Mouse (Mus musculus): ENCODE measurements around the gene Slc5a5. TPM values are rescaled to one million over a fixed set of nuclear protein-coding genes. Genes with fewer than 3 reads are reported as not detected.
A peak's percentile ranks its signal among the peaks of the same experiment; 100 is the strongest.

The Slc5a5 gene
- polyA plus RNA-seq, 1 experiment from 2014 or later = 1.9 TPM

DNA sequence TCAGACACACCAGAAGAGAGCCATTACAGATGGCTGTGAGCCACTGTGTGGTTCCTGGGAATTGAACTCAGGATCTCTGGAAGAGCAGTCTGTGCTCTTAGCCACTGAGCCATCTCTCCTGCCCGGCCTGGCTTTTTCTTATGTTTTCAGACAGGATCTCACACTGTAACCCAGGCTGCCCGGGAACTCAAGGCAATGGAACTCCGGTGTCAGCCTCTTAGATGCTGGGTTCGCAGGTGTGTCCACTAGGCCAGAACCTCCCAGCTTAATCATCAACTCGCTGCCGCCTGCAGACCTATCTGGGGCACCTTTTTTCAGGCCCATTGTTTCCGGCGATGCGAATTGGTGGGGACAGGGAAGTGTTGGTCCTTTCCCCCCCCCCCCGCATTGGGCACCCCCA, 52.0 kb downstream of the Slc5a5 start:
- no peaks in the 10 kb centered on the region for H3K27me3 ChIP-seq (ENCODE audit: control insufficient read depth, insufficient read depth, low read depth, low read length)
- H3K4me1 ChIP-seq (ENCODE audit: control insufficient read depth, insufficient read depth, low read length) = peaks cover 8% of the 10 kb centered on the region
- no peaks in the 10 kb centered on the region for H3K9me3 ChIP-seq (replicated peaks; ENCODE audit: control insufficient read depth, low read length, poor library complexity, severe bottlenecking)
- H3K4me2 ChIP-seq (ENCODE audit: low read length) = no peak overlapping the region
- no peaks in the 10 kb centered on the region for H3K36me3 ChIP-seq (ENCODE audit: control insufficient read depth, insufficient read depth, low read length)
- no peak overlapping the region for H3K4me3 ChIP-seq (ENCODE audit: low read depth, low read length)
- 61% methylated on average over 10 of the region's 10 CpGs for WGBS
- no peak for ATAC-seq
- 0 out of 2 replicates have a peak overlapping the region, but pooled peaks have one; percentile 37 for H3K27ac ChIP-seq (ENCODE audit: low read length)
- H3K9ac ChIP-seq (ENCODE audit: low read depth, low read length) = no peak overlapping the region

DNA sequence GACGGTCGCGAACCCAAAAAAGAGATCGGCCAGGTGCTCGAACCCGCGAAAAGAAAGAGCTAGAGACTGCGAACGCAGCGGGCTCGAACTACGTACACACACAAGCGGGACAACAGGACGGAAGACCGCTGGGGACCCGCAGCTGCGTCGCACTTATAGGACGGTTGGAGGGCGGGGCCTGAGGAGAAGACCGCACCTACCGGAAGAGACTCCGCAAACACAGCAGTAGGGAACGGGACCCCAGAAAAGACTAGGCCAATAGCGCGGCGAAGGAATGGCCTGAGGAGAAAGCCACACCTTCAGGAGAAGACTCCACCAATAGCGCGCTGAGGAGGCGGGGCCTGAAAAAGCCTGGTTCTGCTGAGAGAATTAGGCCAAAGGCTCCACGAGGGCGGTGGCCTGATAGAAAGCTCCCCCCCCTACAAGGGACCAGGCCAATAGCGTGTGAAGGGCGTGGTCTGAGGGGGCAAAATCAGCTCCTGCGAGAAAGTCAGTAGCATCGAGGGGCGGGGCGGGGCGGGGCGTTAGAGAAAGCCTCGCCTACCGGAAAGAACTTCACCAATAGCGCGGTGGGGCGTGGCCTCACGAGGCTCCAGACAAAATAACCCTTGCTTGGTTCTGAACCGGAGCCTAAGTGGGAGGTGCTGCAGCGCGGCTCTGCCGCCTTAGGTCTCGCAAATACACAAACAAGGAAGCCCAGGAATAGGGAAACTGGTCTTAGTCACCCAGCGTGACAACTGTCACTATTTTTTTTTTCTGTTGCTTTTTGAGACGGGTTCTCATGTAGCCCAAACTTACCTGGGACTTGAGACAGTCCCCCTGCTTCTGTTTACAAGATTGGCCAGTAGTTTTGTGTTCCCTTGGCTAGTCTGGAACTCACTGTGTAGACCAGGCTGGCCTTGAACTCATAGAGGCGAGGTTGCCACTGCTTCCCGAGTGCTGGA, 52.9 kb downstream of the Slc5a5 start, which contains the start of gene Arrdc2:
TSS of gene Arrdc2 (minus strand) at position 313 of the 944 bp plus-strand sequence.
- H3K27ac ChIP-seq (ENCODE audit: low read length) = peak within 1 kb of the TSS; percentile 90
- H3K4me2 ChIP-seq (ENCODE audit: low read length) = peak within 1 kb of the TSS; percentile 81
- H3K4me1 ChIP-seq (ENCODE audit: control insufficient read depth, insufficient read depth, low read length) = peaks cover 8% of the 10 kb centered on the region
- peak within 1 kb of the TSS; percentile 74 for H3K9ac ChIP-seq (ENCODE audit: low read depth, low read length)
- H3K9me3 ChIP-seq (replicated peaks; ENCODE audit: control insufficient read depth, low read length, poor library complexity, severe bottlenecking) = no peaks in the 10 kb centered on the region
- no peaks in the 10 kb centered on the region for H3K27me3 ChIP-seq (ENCODE audit: control insufficient read depth, insufficient read depth, low read depth, low read length)
- peak; percentile 97 for ATAC-seq
- H3K36me3 ChIP-seq (ENCODE audit: control insufficient read depth, insufficient read depth, low read length) = peaks cover 3% of the 10 kb centered on the region; the same call in 1 of the 2 replicates
- 2% methylated on average over 55 of the region's 55 CpGs for WGBS
- peak within 1 kb of the TSS; percentile 69 for H3K4me3 ChIP-seq (ENCODE audit: low read depth, low read length)

DNA sequence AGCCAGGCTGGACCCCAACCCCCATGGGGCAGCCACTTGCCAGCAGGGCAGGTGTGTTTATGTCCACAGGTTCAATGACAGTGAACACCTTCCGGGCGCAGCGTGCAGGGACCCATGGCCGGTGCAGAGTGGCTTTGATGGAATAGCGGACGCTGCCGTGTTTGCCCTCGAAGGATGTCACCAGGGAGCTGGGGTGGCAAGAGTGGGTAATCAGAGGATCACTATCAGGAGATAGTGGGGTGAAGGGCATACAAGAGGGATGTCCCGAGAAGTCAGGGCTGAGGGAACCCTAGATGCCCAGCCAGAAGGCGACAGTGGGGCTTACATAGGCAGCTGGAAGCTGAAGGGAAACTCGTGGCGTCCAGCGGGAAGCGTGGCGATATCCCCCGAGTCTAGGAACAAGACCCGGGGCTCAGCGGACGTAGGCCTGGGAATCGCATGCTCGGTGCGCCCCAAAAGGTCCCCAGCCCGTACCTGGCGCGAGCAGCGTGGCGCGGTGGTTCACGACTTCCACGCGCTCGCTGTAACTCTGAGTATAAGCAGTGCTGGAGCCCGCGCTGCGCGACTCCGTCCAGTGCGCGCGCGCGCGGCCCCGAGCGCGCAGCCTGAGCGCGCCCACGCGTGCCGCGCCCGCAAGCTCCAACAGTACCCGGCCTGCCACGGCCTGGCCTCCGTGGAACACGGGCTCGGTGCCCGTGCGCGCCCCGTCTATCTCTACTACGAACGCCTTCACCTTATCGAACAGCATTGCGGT, 53.7 kb downstream of the Slc5a5 start:
- peaks cover 8% of the 10 kb centered on the region for H3K4me1 ChIP-seq (ENCODE audit: control insufficient read depth, insufficient read depth, low read length)
- 2% methylated on average over 66 of the region's 66 CpGs for WGBS
- peak; percentile 52 for ATAC-seq

DNA sequence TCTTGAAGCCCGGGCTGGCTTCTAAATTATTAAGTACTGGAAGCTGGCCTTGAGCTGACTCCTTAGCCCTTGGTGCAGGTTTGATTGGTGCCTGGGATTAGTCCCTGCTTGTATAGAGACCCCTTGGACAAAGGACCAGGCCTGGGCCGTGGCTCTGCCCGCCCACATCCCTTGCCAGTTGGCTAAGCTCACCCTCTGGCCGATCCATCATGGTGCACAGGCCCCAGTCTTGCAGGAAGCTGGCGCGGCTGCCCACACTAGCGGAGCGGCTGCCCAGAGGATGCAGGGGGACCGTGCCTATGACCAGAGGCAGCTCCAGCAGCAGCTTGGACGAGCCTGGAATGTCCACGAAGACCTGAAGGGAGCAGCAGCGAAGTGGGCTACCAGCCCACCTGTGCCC, 55.9 kb downstream of the Slc5a5 start:
- H3K9me3 ChIP-seq (replicated peaks; ENCODE audit: control insufficient read depth, low read length, poor library complexity, severe bottlenecking) = no peaks in the 10 kb centered on the region
- H3K9ac ChIP-seq (ENCODE audit: low read depth, low read length) = no peak overlapping the region
- H3K4me1 ChIP-seq (ENCODE audit: control insufficient read depth, insufficient read depth, low read length) = peaks cover 8% of the 10 kb centered on the region
- no peak overlapping the region for H3K4me3 ChIP-seq (ENCODE audit: low read depth, low read length)
- ATAC-seq = no peak
- peaks cover 3% of the 10 kb centered on the region; the same call in 1 of the 2 replicates for H3K36me3 ChIP-seq (ENCODE audit: control insufficient read depth, insufficient read depth, low read length)
- H3K27me3 ChIP-seq (ENCODE audit: control insufficient read depth, insufficient read depth, low read depth, low read length) = no peaks in the 10 kb centered on the region
- H3K27ac ChIP-seq (ENCODE audit: low read length) = no peak overlapping the region
- H3K4me2 ChIP-seq (ENCODE audit: low read length) = no peak overlapping the region
- 87% methylated on average over 12 of the region's 12 CpGs for WGBS

More for the DNA sequence above, 53.7 kb downstream of the Slc5a5 start:
- H3K4me3 ChIP-seq (ENCODE audit: low read depth, low read length) = peak overlapping the region; percentile 69
- H3K27ac ChIP-seq (ENCODE audit: low read length) = peak overlapping the region; percentile 90
- H3K36me3 ChIP-seq (ENCODE audit: control insufficient read depth, insufficient read depth, low read length) = peaks cover 3% of the 10 kb centered on the region; the same call in 1 of the 2 replicates
- no peaks in the 10 kb centered on the region for H3K27me3 ChIP-seq (ENCODE audit: control insufficient read depth, insufficient read depth, low read depth, low read length)
- H3K9ac ChIP-seq (ENCODE audit: low read depth, low read length) = peak overlapping the region; percentile 74
- peak overlapping the region; percentile 81 for H3K4me2 ChIP-seq (ENCODE audit: low read length)
- H3K9me3 ChIP-seq (replicated peaks; ENCODE audit: control insufficient read depth, low read length, poor library complexity, severe bottlenecking) = no peaks in the 10 kb centered on the region

DNA sequence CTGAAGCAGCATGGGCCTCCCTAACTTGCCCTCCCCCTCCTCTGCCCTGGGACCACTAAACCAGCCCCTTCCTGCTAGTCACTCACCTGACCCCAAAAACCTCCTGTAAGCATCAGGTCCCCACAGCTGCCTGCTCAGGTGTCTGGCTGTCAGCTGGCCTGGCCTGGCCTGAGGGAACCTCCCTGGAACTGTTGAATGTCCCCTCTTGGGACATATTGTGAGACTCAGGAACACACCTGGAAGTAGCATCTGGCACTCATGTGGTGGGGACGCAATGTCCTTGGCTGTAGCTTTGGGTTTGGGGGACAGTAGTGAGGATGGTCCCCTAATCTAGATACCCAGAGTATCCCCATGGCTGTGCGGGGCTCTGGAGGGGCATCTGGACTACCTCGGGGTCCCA, 58.5 kb downstream of the Slc5a5 start:
- no peak for ATAC-seq
- Histone ChIP-seq H3K36me3 (ENCODE audit: control insufficient read depth, insufficient read depth, low read length) (peaks cover 3% of the 10 kb centered on the region; the same call in 1 of the 2 replicates), H3K27ac (ENCODE audit: low read length) (no peak overlapping the region), H3K9me3 (replicated peaks; ENCODE audit: control insufficient read depth, low read length, poor library complexity, severe bottlenecking) (no peaks in the 10 kb centered on the region), H3K4me3 (ENCODE audit: low read depth, low read length) (no peak overlapping the region), H3K4me2 (ENCODE audit: low read length) (no peak overlapping the region), H3K9ac (ENCODE audit: low read depth, low read length) (no peak overlapping the region), H3K27me3 (ENCODE audit: control insufficient read depth, insufficient read depth, low read depth, low read length) (no peaks in the 10 kb centered on the region), H3K4me1 (ENCODE audit: control insufficient read depth, insufficient read depth, low read length) (peaks cover 5% of the 10 kb centered on the region; the same call in 1 of the 2 replicates)
- 95% methylated on average over 3 of the region's 3 CpGs for WGBS

DNA sequence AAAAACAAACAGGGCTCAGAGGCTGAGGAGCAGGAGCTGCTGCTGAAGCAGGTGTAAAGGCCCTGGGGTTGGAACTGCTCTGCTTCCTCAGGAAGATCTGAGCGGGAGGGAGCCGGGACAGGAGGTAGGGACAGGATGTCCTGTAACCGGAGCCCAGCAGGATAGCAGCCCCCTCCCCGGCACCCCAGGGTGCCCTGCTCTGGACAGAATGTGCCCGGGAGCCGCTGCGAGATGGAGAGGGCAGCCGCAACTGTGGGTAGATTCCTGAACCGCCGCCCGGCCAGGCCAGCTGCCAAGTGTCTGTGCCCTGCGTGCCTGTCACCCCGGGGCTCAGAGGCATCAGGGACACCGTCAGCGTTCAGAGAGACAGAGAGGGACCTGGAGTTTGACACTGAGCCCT, 59.0 kb downstream of the Slc5a5 start:
- Histone ChIP-seq H3K4me1 (ENCODE audit: control insufficient read depth, insufficient read depth, low read length) (peaks cover 2% of the 10 kb centered on the region; the same call in 1 of the 2 replicates), H3K36me3 (ENCODE audit: control insufficient read depth, insufficient read depth, low read length) (peaks cover 3% of the 10 kb centered on the region; the same call in 1 of the 2 replicates), H3K9me3 (replicated peaks; ENCODE audit: control insufficient read depth, low read length, poor library complexity, severe bottlenecking) (no peaks in the 10 kb centered on the region), H3K27me3 (ENCODE audit: control insufficient read depth, insufficient read depth, low read depth, low read length) (no peaks in the 10 kb centered on the region), H3K27ac (ENCODE audit: low read length) (no peak overlapping the region), H3K4me3 (ENCODE audit: low read depth, low read length) (no peak overlapping the region), H3K9ac (ENCODE audit: low read depth, low read length) (no peak overlapping the region), H3K4me2 (ENCODE audit: low read length) (no peak overlapping the region)
- WGBS = 49% methylated on average over 15 of the region's 15 CpGs
- ATAC-seq = no peak

DNA sequence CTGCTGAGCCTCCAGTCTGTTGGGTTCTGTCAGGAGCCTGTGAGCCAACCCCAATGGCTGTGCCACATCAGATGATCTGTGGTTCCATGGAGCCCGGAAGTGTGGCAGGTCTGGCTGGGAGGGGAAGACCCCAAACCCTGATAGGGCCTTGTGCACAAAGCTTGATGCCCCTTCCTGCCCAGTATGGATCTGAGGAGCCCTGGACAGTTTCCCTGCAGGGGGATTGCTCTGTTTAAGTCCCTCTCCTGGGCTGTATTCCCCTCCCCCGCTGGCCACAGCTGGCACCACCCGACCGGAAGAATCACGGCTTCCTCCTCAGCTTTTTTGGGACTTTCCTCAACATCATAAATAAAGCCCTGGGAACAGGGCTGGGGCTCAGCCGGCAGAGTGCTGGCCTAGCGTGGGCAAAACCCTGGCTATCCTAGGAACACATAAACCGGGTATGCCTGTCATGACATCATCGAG, 59.5 kb downstream of the Slc5a5 start:
- no peak for ATAC-seq
- Histone ChIP-seq H3K36me3 (ENCODE audit: control insufficient read depth, insufficient read depth, low read length) (peaks cover 3% of the 10 kb centered on the region; the same call in 1 of the 2 replicates), H3K9me3 (replicated peaks; ENCODE audit: control insufficient read depth, low read length, poor library complexity, severe bottlenecking) (no peaks in the 10 kb centered on the region), H3K4me3 (ENCODE audit: low read depth, low read length) (no peak overlapping the region), H3K4me1 (ENCODE audit: control insufficient read depth, insufficient read depth, low read length) (no peaks in the 10 kb centered on the region), H3K9ac (ENCODE audit: low read depth, low read length) (no peak overlapping the region), H3K4me2 (ENCODE audit: low read length) (no peak overlapping the region), H3K27me3 (ENCODE audit: control insufficient read depth, insufficient read depth, low read depth, low read length) (no peaks in the 10 kb centered on the region), H3K27ac (ENCODE audit: low read length) (no peak overlapping the region)
- 57% methylated on average over 9 of the region's 9 CpGs for WGBS
